14 mouse cellular contexts compared by ENCODE assay signal in the genomic region with DNA sequence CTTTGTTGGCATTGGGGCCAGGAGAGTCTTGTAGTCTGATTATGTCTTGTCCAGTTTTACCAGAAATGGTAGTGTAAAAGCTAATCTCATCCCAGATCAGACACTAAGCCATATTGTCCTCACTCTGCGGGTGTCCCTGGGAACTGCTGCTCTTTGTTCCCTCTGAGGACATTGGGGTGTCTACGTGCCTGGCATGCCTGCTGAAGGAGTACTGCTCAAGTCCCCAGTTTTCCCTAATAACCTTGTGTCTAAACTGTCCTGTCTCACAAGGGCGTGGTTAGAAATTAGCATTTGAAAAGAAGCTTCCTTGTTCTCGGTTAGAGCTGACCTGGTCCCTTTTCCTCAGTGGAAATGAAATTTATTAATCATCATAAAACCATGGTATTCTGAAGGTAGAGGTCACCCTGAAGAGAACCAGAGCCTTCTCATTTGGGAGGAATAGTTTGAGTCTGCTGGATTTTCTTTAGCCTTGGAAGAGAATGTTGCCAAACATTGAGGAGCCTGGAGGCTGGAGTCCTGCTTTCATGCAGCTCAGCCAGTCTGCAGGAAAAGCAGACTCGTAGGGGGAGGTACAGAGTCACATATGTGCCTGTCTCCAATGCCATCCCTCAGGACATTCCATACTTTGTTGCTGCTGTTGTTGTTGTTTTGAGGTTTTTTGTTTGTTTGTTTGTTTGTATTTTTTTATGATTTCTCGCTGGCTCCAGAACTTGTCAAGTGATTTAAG.
A peak's percentile ranks its signal among the peaks of the same experiment; 100 is the strongest.
DNase-seq lines count a peak whose midpoint lies in the region; ATAC-seq lines count a peak whose summit lies in the region.
"Had no signal": no experiment of that assay in that cellular context is flagged by ENCODE, and none has a peak within 500 bp of the region (broad histone marks: within the 10 kb centered on the region; RNA-seq: fewer than 3 reads in every experiment).

No protein-coding gene starts in this region.

- H3K4me1 ChIP-seq in forebrain, embryonic 11.5 days (replicated peaks; ENCODE audit: control insufficient read depth, insufficient read depth, low read length): peaks cover 12% of the 10 kb centered on the region; the same call in 1 of the 2 replicates
- no peaks in the 10 kb centered on the region; the same call in none of the 2 replicates for H3K4me1 ChIP-seq in hindbrain, embryonic 16.5 days (ENCODE audit: control insufficient read depth, insufficient read depth, low read depth, low read length)
- peaks cover 19% of the 10 kb centered on the region for H3K4me1 ChIP-seq in neural tube, embryonic 15.5 days
- H3K4me1 ChIP-seq: heart, embryonic 15.5 days; intestine, embryonic 15.5 days had no signal

- ATAC-seq in forebrain, embryonic 11.5 days (replicated peaks; ENCODE audit: low FRiP score): peak; percentile 94
- ATAC-seq in hindbrain, embryonic 16.5 days: peak; percentile 69
- 0 out of 2 replicates have a peak, but pooled peaks have one; percentile 43 for ATAC-seq in neural tube, embryonic 15.5 days (ENCODE audit: low FRiP score)
- ATAC-seq: intestine, embryonic 15.5 days had no signal

- H3K27me3 ChIP-seq in forebrain, embryonic 11.5 days (ENCODE audit: control insufficient read depth, insufficient read depth, low read length): no peaks in the 10 kb centered on the region
- no peaks in the 10 kb centered on the region for H3K27me3 ChIP-seq in hindbrain, embryonic 16.5 days (replicated peaks; ENCODE audit: control insufficient read depth, insufficient read depth, low read length)
- H3K27me3 ChIP-seq in neural tube, embryonic 15.5 days (replicated peaks): no peaks in the 10 kb centered on the region
- H3K27me3 ChIP-seq: heart, embryonic 15.5 days; intestine, embryonic 15.5 days had no signal

- H3K27ac ChIP-seq in forebrain, embryonic 11.5 days (ENCODE audit: low read depth, low read length): peak overlapping the region; percentile 50; the same call in 1 of the 2 replicates
- H3K27ac ChIP-seq in hindbrain, embryonic 16.5 days (ENCODE audit: low read depth, low read length): no peak overlapping the region
- H3K27ac ChIP-seq in neural tube, embryonic 15.5 days (replicated peaks): peak overlapping the region; percentile 48
- H3K27ac ChIP-seq: heart, embryonic 15.5 days; intestine, embryonic 15.5 days; stomach, postnatal 0 days had no signal

- H3K36me3 ChIP-seq in forebrain, embryonic 11.5 days (ENCODE audit: control insufficient read depth, insufficient read depth, low read length): no peaks in the 10 kb centered on the region
- H3K36me3 ChIP-seq in hindbrain, embryonic 16.5 days (ENCODE audit: control insufficient read depth, insufficient read depth, low read length): no peaks in the 10 kb centered on the region
- H3K36me3 ChIP-seq in neural tube, embryonic 15.5 days: no peaks in the 10 kb centered on the region
- H3K36me3 ChIP-seq: heart, embryonic 15.5 days; intestine, embryonic 15.5 days had no signal

- no peaks in the 10 kb centered on the region for H3K9me3 ChIP-seq in forebrain, embryonic 11.5 days (ENCODE audit: control insufficient read depth, low read length)
- H3K9me3 ChIP-seq in hindbrain, embryonic 16.5 days (ENCODE audit: control insufficient read depth, low read length): no peaks in the 10 kb centered on the region
- no peaks in the 10 kb centered on the region for H3K9me3 ChIP-seq in neural tube, embryonic 15.5 days (replicated peaks)
- H3K9me3 ChIP-seq: heart, embryonic 15.5 days; intestine, embryonic 15.5 days had no signal

- WGBS in forebrain, embryonic 11.5 days: 18% methylated on average over 6 of the region's 6 CpGs
- 28% methylated on average over 6 of the region's 6 CpGs for WGBS in hindbrain, embryonic 16.5 days
- 18% methylated on average over 6 of the region's 6 CpGs for WGBS in neural tube, embryonic 15.5 days

- H3K4me2 ChIP-seq in forebrain, embryonic 11.5 days (ENCODE audit: low read depth, low read length, severe bottlenecking): no peak overlapping the region
- H3K4me2 ChIP-seq in hindbrain, embryonic 16.5 days (ENCODE audit: low read length): no peak overlapping the region
- H3K4me2 ChIP-seq in neural tube, embryonic 15.5 days: no peak overlapping the region
- H3K4me2 ChIP-seq: heart, embryonic 15.5 days; intestine, embryonic 15.5 days had no signal

- no peak overlapping the region for H3K4me3 ChIP-seq in forebrain, embryonic 11.5 days (ENCODE audit: low read depth, low read length)
- H3K4me3 ChIP-seq in hindbrain, embryonic 16.5 days (ENCODE audit: low read length): no peak overlapping the region
- H3K4me3 ChIP-seq in neural tube, embryonic 15.5 days (replicated peaks): no peak overlapping the region
- H3K4me3 ChIP-seq: erythroblast, embryonic 14.5 days; heart, embryonic 15.5 days; intestine, embryonic 15.5 days had no signal

- H3K9ac ChIP-seq in forebrain, embryonic 11.5 days (ENCODE audit: low read length): no peak overlapping the region
- no peak overlapping the region for H3K9ac ChIP-seq in hindbrain, embryonic 16.5 days (ENCODE audit: low read depth, low read length)
- H3K9ac ChIP-seq in neural tube, embryonic 15.5 days (replicated peaks): no peak overlapping the region
- H3K9ac ChIP-seq: heart, embryonic 15.5 days; intestine, embryonic 15.5 days had no signal

- intact Hi-C loops in left cerebral cortex, postnatal 4 days (cut with DNase I): no loop called here
- intact Hi-C loops in left cerebral cortex, postnatal 25 days (cut with DNase I): no loop called here

- DNase-seq in left cerebral cortex, postnatal 4 days: peak; percentile 11
- DNase-seq in left cerebral cortex, postnatal 25 days (ENCODE audit: low spot score in 2 of 2): no peak
- peak; percentile 62 for DNase-seq in forebrain, embryonic 11.5 days (ENCODE audit: low spot score)
- DNase-seq in frontal cortex, postnatal 36 days (ENCODE audit: low spot score in 2 of 2): no peak
- no peak for DNase-seq in heart, adult 9 months (ENCODE audit: low spot score in 2 of 2)
- DNase-seq in right cerebral cortex, postnatal 14 days: no peak
- DNase-seq: gastrocnemius, postnatal 14 days; lung, adult 18-20 months had no signal

Comparison
In these comparisons a context has a peak if more than half of its experiments do, and no peak if none do; other contexts are left out.
1. DNase-seq: peak in left cerebral cortex, postnatal 4 days (single experiment) and forebrain, embryonic 11.5 days (single experiment); none in left cerebral cortex, postnatal 25 days (0 of 2), frontal cortex, postnatal 36 days (0 of 2), heart, adult 9 months (0 of 2) and right cerebral cortex, postnatal 14 days (single experiment).
2. ATAC-seq: peak in every context shown above with its lines; median percentile 94 in forebrain, embryonic 11.5 days; 69 in hindbrain, embryonic 16.5 days; 43 in neural tube, embryonic 15.5 days.